Mouse (Mus musculus) stomach, postnatal 0 days (tissue): ENCODE data around the gene Gm43720. TPM values are rescaled to one million over a fixed set of nuclear protein-coding genes. Genes with fewer than 3 reads are reported as not detected.

Source experiments
- ATAC-seq: fragments of 200-750 bp; cut with Nextera tagmentation; 2 replicates; pipeline ENCODE4 v1.8.0; 2017; ENCODE audit not compliant: low FRiP score, low TSS enrichment
- DNase-seq: peaks from one replicate; pipeline ENCODE4 v3.0.0-alpha.2; 2016; ENCODE audit warnings: low spot score
- H3K27ac ChIP-seq: fragments of 300-500 bp; sonication (generic); replicated peaks from 2 replicates; pipeline ENCODE4 v1.5.1; 2014; ENCODE audit warnings: mild to moderate bottlenecking, control low read depth
- H3K27me3 ChIP-seq: fragments of 300-500 bp; sonication (generic); 2 replicates; pipeline ENCODE4 v1.6.1; 2014; ENCODE audit warnings: low read length; ENCODE audit not compliant: control insufficient read depth, insufficient read depth
- H3K36me3 ChIP-seq: fragments of 300-500 bp; sonication (generic); 2 replicates; pipeline ENCODE4 v1.6.1; 2014; ENCODE audit warnings: low read length, mixed read lengths; ENCODE audit not compliant: control insufficient read depth, insufficient read depth
- H3K4me1 ChIP-seq: fragments of 300-500 bp; sonication (generic); replicated peaks from 2 replicates; pipeline ENCODE4 v1.6.1; 2014; ENCODE audit warnings: antibody characterized with exemption; ENCODE audit not compliant: control insufficient read depth, insufficient read depth
- H3K4me2 ChIP-seq: fragments of 300-500 bp; sonication (generic); replicated peaks from 2 replicates; pipeline ENCODE4 v1.6.1; 2014; ENCODE audit warnings: low read depth, mild to moderate bottlenecking, control low read depth, moderate library complexity
- H3K4me3 ChIP-seq: fragments of 300-500 bp; sonication (generic); 2 replicates; pipeline ENCODE4 v1.5.1; 2014; ENCODE audit warnings: low read depth, low read length, control low read depth
- H3K9ac ChIP-seq: fragments of 300-500 bp; sonication (generic); 2 replicates; pipeline ENCODE4 v1.6.1; 2014; ENCODE audit warnings: mild to moderate bottlenecking, low read length, control low read depth, mixed read lengths
- H3K9me3 ChIP-seq: fragments of 300-500 bp; sonication (generic); 2 replicates; pipeline ENCODE4 v1.6.1; 2016; ENCODE audit warnings: low read length; ENCODE audit not compliant: control insufficient read depth
- CTCF ChIP-seq: IDR thresholded peaks from 2 replicates; pipeline ENCODE4 v1.5.1; 2016; ENCODE audit warnings: antibody characterized with exemption, low read depth, mild to moderate bottlenecking, moderate library complexity
- EP300 ChIP-seq: optimal IDR thresholded peaks from 2 replicates; pipeline ENCODE3; 2016; ENCODE audit warnings: antibody characterized with exemption
- WGBS: fragments of 180-500 bp; shearing (Covaris S2); extraction: QIAGEN DNeasy Blood & Tissue Kit; methylation state at CpG from one replicate; pipeline ENCODE4 v1.1.7; 2014; 5-methylcytosine and 5-hydroxymethylcytosine counted together
- polyA plus RNA-seq: library from polyadenylated mRNA; unstranded; fragments of >200 nt; fragmentation: Nextera tagmentation; extraction: Ambion mirVana; gene quantifications from 2 replicates; pipeline ENCODE4 v1.2.1, GENCODE M21; 2015

Gm43720 gene
- polyA plus RNA-seq, 1 experiment from 2014 or later = 0.17 TPM

DNA sequence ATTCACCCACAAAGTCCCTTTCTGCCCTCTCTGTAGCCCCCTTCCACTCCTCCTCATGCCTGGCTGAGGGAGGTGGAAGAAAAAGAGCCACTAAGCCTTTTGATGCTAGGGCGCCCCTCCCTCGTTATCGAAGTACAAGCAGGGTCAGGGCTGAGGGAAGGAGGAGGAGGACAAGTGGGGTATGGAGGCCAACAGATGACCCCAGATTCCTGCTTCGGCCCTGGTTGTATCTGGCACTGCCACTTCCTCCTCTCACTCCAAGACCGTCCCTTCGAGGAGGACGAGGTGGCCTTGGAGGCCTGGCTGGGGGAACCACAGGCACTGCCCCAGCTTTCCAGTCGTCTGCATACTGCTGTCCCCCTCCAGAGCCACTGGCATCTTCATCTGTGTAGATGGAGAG lies 5.6 kb downstream of the Gm43720 start:
- H3K4me2 ChIP-seq = no peak overlapping the region
- WGBS = 79% methylated on average over 8 of the region's 8 CpGs
- no peaks in the 10 kb centered on the region for H3K27me3 ChIP-seq
- no peaks in the 10 kb centered on the region for H3K36me3 ChIP-seq
- H3K4me3 ChIP-seq = no peak overlapping the region
- no peaks in the 10 kb centered on the region for H3K9me3 ChIP-seq
- no peak for ATAC-seq
- DNase-seq = no peak
- no peak overlapping the region for H3K9ac ChIP-seq
- H3K4me1 ChIP-seq = peaks cover 3% of the 10 kb centered on the region; the same call in 1 of the 2 replicates
- TF ChIP-seq EP300 (no peak), CTCF (no peak)
- no peak overlapping the region for H3K27ac ChIP-seq

DNA sequence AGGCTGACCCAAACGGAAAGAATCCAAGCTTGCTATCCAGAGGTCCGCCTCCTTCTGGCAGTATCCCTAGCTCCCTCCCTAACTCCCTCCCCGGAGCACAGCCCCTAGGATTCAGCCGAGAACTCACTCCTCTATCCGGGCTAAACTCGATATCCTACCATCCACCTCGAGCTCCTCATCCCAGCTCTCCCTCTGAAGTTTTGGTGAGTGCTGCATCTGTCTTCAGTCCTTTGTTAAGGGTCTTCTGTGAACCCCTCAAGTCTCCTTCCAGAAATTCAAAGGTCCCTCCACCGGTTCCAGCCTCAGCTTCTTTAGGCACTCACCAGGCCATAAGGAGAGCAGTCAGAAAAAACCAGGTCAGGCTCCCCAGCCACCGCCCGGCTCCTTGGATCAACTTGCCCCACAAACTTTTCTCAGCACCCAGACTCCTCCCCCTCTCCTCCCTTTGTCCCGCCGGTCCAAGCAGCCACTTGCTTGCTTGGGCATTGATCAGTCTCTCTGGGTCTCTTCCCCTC lies 7.3 kb downstream of the Gm43720 start, which contains the start of gene Gal3st4:
Gene Gal3st4 (minus strand): TSS at position 432 of the 515 bp plus-strand sequence.
- no peaks in the 10 kb centered on the region for H3K36me3 ChIP-seq
- WGBS = 2% methylated on average over 12 of the region's 12 CpGs
- no peaks in the 10 kb centered on the region for H3K9me3 ChIP-seq
- DNase-seq (peak; percentile 43), ATAC-seq (peak; percentile 66; the same call in 1 of the 2 replicates)
- H3K4me2 ChIP-seq = peak within 1 kb of the TSS; percentile 41
- H3K4me3 ChIP-seq = peak within 1 kb of the TSS; percentile 10; the same call in 1 of the 2 replicates
- peak; percentile 37; the same call in 1 of the 2 replicates for TF ChIP-seq CTCF
- TF ChIP-seq EP300 = no peak
- no peaks in the 10 kb centered on the region for H3K27me3 ChIP-seq
- H3K27ac ChIP-seq = peak within 1 kb of the TSS; percentile 64; the same call in 1 of the 2 replicates
- H3K9ac ChIP-seq = 0 out of 2 replicates have a peak within 1 kb of the TSS, but pooled peaks have one; percentile 39
- peaks cover 3% of the 10 kb centered on the region; the same call in 1 of the 2 replicates for H3K4me1 ChIP-seq

DNA sequence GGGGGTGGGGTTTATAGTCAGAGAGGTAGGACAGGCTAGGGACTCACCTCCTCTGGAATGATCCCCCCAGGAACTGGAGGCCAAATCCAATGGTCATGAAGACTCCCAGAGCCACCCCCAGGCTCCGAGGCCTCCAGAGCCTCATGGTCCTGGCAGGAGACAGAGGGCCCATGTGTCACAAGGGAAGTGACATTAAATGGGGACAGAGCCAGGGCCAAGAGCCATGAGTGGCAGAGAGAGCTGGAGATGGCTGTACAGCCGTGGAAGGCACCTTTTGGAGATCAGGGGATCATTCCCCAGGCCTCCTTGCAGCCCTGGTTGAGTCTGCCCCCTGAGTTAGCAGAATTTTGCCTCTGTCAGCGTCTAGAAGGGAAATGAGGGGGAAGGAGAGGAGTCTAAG lies 8.5 kb downstream of the Gm43720 start:
- no peak for TF ChIP-seq EP300
- TF ChIP-seq CTCF = no peak
- H3K4me1 ChIP-seq = peaks cover 3% of the 10 kb centered on the region; the same call in 1 of the 2 replicates
- WGBS = 59% methylated on average over 3 of the region's 3 CpGs
- H3K9ac ChIP-seq = no peak overlapping the region
- no peak overlapping the region for H3K4me2 ChIP-seq
- no peaks in the 10 kb centered on the region for H3K9me3 ChIP-seq
- no peak for ATAC-seq
- H3K36me3 ChIP-seq = no peaks in the 10 kb centered on the region
- H3K4me3 ChIP-seq = no peak overlapping the region
- no peaks in the 10 kb centered on the region for H3K27me3 ChIP-seq
- no peak for DNase-seq
- H3K27ac ChIP-seq = no peak overlapping the region

DNA sequence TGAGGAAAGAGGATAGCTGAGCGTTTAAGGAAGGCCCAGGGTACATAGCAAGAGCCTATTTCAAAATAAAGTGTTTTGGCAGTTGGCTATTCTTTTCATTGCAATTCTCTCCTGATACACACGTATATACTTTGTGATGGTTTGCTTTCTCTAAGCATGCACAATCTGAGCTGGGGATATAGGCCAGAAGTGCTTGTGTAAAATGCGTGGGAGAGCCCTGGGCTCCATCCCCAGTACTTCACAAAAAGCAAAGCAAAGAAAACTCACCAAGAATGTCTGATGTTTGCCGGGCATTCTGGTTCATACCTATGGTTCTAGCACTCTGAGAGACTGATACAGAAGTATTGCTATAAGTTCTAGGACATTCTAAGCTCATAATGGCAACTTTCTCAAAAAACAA lies 10.8 kb downstream of the Gm43720 start:
- Histone ChIP-seq H3K27ac (no peak overlapping the region), H3K4me3 (no peak overlapping the region), H3K27me3 (no peaks in the 10 kb centered on the region), H3K4me1 (peaks cover 5% of the 10 kb centered on the region; the same call in 1 of the 2 replicates), H3K9me3 (no peaks in the 10 kb centered on the region), H3K4me2 (no peak overlapping the region), H3K36me3 (no peaks in the 10 kb centered on the region; the same call in 1 of the 2 replicates), H3K9ac (no peak overlapping the region)
- ATAC-seq (no peak), DNase-seq (no peak)
- TF ChIP-seq CTCF = no peak
- no peak for TF ChIP-seq EP300
- WGBS = 65% methylated on average over 4 of the region's 4 CpGs

GRCm38 (mm10) chr5:138267114-138267513 lies 12.6 kb downstream of the Gm43720 start:
- no peak for ATAC-seq
- Histone ChIP-seq H3K9ac (no peak overlapping the region), H3K4me3 (no peak overlapping the region), H3K9me3 (no peaks in the 10 kb centered on the region), H3K4me1 (0 out of 2 replicates have a peak, but pooled peaks cover 5% of the 10 kb centered on the region), H3K4me2 (no peak overlapping the region), H3K27ac (no peak overlapping the region), H3K27me3 (no peaks in the 10 kb centered on the region), H3K36me3 (no peaks in the 10 kb centered on the region; the same call in 1 of the 2 replicates)
- 86% methylated on average over 3 of the region's 3 CpGs for WGBS
- no peak for TF ChIP-seq EP300
- TF ChIP-seq CTCF = no peak
- DNase-seq = no peak

DNA sequence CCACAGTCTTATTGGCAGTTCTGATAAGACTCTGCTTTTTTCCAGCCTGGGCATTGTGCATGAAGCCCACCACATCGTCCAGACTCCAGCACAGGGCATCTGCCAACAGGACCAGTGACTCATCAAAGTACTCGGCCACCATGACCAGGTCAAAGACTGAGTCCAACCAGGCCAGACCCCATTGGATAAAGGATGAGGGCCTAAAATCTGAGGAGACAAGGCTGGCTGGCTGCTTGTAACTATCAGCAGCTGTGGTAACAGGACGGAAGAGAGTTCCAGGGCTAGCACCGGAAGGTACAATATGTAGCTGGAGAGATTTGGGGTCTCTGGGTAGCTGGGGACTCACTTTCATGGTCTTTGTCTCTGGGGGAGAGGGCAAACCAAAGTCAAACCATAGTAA lies 14.0 kb downstream of the Gm43720 start:
- Histone ChIP-seq H3K4me3 (no peak overlapping the region), H3K27me3 (no peaks in the 10 kb centered on the region), H3K9me3 (no peaks in the 10 kb centered on the region), H3K27ac (no peak overlapping the region), H3K4me1 (0 out of 2 replicates have a peak, but pooled peaks cover 2% of the 10 kb centered on the region), H3K9ac (no peak overlapping the region), H3K4me2 (no peak overlapping the region), H3K36me3 (no peaks in the 10 kb centered on the region; the same call in 1 of the 2 replicates)
- 97% methylated on average over 4 of the region's 4 CpGs for WGBS
- TF ChIP-seq CTCF (no peak), EP300 (no peak)
- no peak for ATAC-seq
- DNase-seq = no peak
